Mouse (Mus musculus): Measurements from ENCODE around the gene Zfp646.

DNA sequence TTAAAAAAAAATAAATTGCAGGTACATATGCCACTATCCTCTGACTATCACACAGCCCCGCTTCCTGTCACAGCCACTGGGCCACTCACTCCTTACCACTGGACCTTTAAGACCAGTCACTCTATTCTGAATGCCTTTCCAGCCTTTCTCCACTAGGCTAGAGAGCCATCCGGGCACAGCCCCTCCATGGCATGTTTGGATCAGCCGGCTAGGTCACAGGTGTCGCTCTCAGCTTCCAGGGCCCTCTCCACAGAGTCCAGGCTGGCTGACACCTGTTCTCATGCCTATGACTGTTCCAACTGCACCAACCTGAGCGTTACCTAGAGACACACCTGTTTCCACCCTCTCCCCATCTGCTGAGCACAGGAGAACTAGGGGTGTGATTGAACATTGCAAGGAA is 52.6 kb downstream of the Zfp646 start:
- TF ChIP-seq NRF1 (IDR thresholded peaks at IDR 0.05; ENCODE audit: low read depth, low read length) (no peak), CTCF (conservative IDR thresholded peaks at IDR 0.05 in 1 of 2, IDR thresholded peaks at IDR 0.05 in 1 of 2; ENCODE audit: low read depth in 2 of 2, low read length in 2 of 2) (no peak), ELF1 (IDR thresholded peaks at IDR 0.05; ENCODE audit: low read depth, low read length) (no peak), MEF2A (IDR thresholded peaks at IDR 0.05; ENCODE audit: borderline replicate concordance, low read depth, low read length) (no peak), EP300 (IDR thresholded peaks at IDR 0.05; ENCODE audit: low read length) (no peak), ZMIZ1 (IDR thresholded peaks at IDR 0.05; ENCODE audit: low read depth, low read length) (no peak), POLR2A (IDR thresholded peaks at IDR 0.05; ENCODE audit: low read depth, low read length) (no peak), KAT2A (IDR thresholded peaks at IDR 0.05; ENCODE audit: insufficient replicate concordance, low read length) (no peak)

Measured in CH12.LX (cell line).